ENCODE assay signal across 46 mouse cellular contexts in genomic region chr16:22847686-22848085, GRCm38 (mm10). TPM values are rescaled to one million over a fixed set of nuclear protein-coding genes. Genes with fewer than 3 reads are reported as not detected.
"Had no signal": no experiment of that assay in that cellular context is flagged by ENCODE, and none has a peak within 500 bp of the region (broad histone marks: within the 10 kb centered on the region; RNA-seq: fewer than 3 reads in every experiment).

No protein-coding gene starts in this region.

- H3K4me2 ChIP-seq: limb, embryonic 12.5 days; limb, embryonic 13.5 days; limb, embryonic 15.5 days; liver, embryonic 11.5 days; liver, embryonic 12.5 days; liver, embryonic 13.5 days; liver, embryonic 15.5 days; lung, embryonic 14.5 days; lung, embryonic 15.5 days; midbrain, embryonic 11.5 days; midbrain, embryonic 12.5 days; midbrain, embryonic 13.5 days; midbrain, embryonic 15.5 days; neural tube, embryonic 12.5 days had no signal

- H3K27ac ChIP-seq: limb, embryonic 10.5 days; limb, embryonic 12.5 days; limb, embryonic 13.5 days; limb, embryonic 15.5 days; liver, embryonic 12.5 days; liver, embryonic 13.5 days; liver, embryonic 14.5 days; liver, embryonic 15.5 days; lung, embryonic 15.5 days; macrophage; midbrain, embryonic 10.5 days; midbrain, embryonic 12.5 days; midbrain, embryonic 13.5 days; midbrain, embryonic 15.5 days; neural tube, embryonic 12.5 days had no signal

- H3K27me3 ChIP-seq: limb, embryonic 12.5 days; limb, embryonic 13.5 days; limb, embryonic 15.5 days; liver, embryonic 12.5 days; liver, embryonic 13.5 days; liver, embryonic 15.5 days; lung, embryonic 15.5 days; megakaryocyte, embryonic 14.5 days; midbrain, embryonic 12.5 days; midbrain, embryonic 13.5 days; midbrain, embryonic 15.5 days; neural tube, embryonic 12.5 days had no signal

- ATAC-seq: liver, embryonic 12.5 days; liver, postnatal 0 days; lung, postnatal 0 days; midbrain, embryonic 13.5 days; midbrain, embryonic 15.5 days; midbrain, embryonic 16.5 days had no signal

- H3K4me1 ChIP-seq: neural tube, embryonic 12.5 days had no signal

- H3K9me3 ChIP-seq: limb, embryonic 10.5 days; limb, embryonic 12.5 days; limb, embryonic 13.5 days; limb, embryonic 15.5 days; liver, embryonic 12.5 days; liver, embryonic 13.5 days; liver, embryonic 15.5 days; lung, embryonic 15.5 days; megakaryocyte, embryonic 14.5 days; midbrain, embryonic 10.5 days; midbrain, embryonic 12.5 days; midbrain, embryonic 13.5 days; midbrain, embryonic 15.5 days; neural tube, embryonic 12.5 days had no signal

- H3K36me3 ChIP-seq: limb, embryonic 10.5 days; limb, embryonic 12.5 days; limb, embryonic 13.5 days; limb, embryonic 15.5 days; lung, embryonic 15.5 days; midbrain, embryonic 12.5 days; midbrain, embryonic 13.5 days; midbrain, embryonic 15.5 days; neural tube, embryonic 12.5 days had no signal

- DNase-seq: left cerebral cortex, postnatal 4 days; liver; liver, embryonic 13.5 days; liver, postnatal 0 days; lung, adult 18-20 months; lung, adult 2 months; lung, embryonic 14.5 days; lung, postnatal 10 days; lung, postnatal 14 days; lung, postnatal 36 days; lung, postnatal 4 days; midbrain, embryonic 14.5 days had no signal

- H3K9ac ChIP-seq: limb, embryonic 12.5 days; limb, embryonic 13.5 days; limb, embryonic 15.5 days; liver, embryonic 12.5 days; liver, embryonic 13.5 days; liver, embryonic 14.5 days; liver, embryonic 15.5 days; liver, postnatal 0 days; lung, embryonic 14.5 days; lung, embryonic 15.5 days; midbrain, embryonic 12.5 days; midbrain, embryonic 13.5 days; midbrain, embryonic 15.5 days; neural tube, embryonic 12.5 days had no signal

- H3K4me3 ChIP-seq: limb, embryonic 10.5 days; limb, embryonic 12.5 days; limb, embryonic 13.5 days; limb, embryonic 15.5 days; liver, embryonic 12.5 days; liver, embryonic 13.5 days; liver, embryonic 15.5 days; lung, embryonic 15.5 days; megakaryocyte, embryonic 14.5 days; midbrain, embryonic 10.5 days; midbrain, embryonic 12.5 days; midbrain, embryonic 13.5 days; midbrain, embryonic 15.5 days; myocyte; neural tube, embryonic 12.5 days had no signal

RNA-seq across cellular contexts. Expression of gene Crygs, which starts 36.3 kb away (rescaled TPM):
- total RNA-seq: left cerebral cortex, postnatal 10 days; left cerebral cortex, postnatal 14 days; left cerebral cortex, postnatal 36 days; left cerebral cortex, postnatal 4 days; liver, adult 2 months; megakaryocyte progenitor cell, adult 5-6 weeks; megakaryocyte-erythroid progenitor cell, adult 5-6 weeks; midbrain, postnatal 0 days; monocyte, adult 5-6 weeks had no signal
- polyA plus RNA-seq: limb, embryonic 10.5 days; limb, embryonic 11.5 days; limb, embryonic 12.5 days; limb, embryonic 13.5 days; limb, embryonic 14.5 days; limb, embryonic 15.5 days; liver, embryonic 11.5 days; liver, embryonic 14.5 days; liver, embryonic 16.5 days; liver, postnatal 0 days; lung, adult 2 months; lung, embryonic 14.5 days; lung, embryonic 15.5 days; lung, embryonic 16.5 days; lung, postnatal 0 days; macrophage; midbrain, embryonic 12.5 days; midbrain, embryonic 13.5 days; midbrain, embryonic 15.5 days; midbrain, embryonic 16.5 days; midbrain, postnatal 0 days; myocyte; neural tube, embryonic 11.5 days; neural tube, embryonic 12.5 days had no signal

RNA-seq across cellular contexts. Expression of gene Ahsg, which starts 43.4 kb away (rescaled TPM):
- total RNA-seq: left cerebral cortex, postnatal 10 days; left cerebral cortex, postnatal 14 days; left cerebral cortex, postnatal 25 days; left cerebral cortex, postnatal 36 days; left cerebral cortex, postnatal 4 days; megakaryocyte progenitor cell, adult 5-6 weeks; megakaryocyte-erythroid progenitor cell, adult 5-6 weeks; midbrain, postnatal 0 days; monocyte, adult 5-6 weeks had no signal
- polyA plus RNA-seq: limb, embryonic 10.5 days; limb, embryonic 11.5 days; limb, embryonic 13.5 days; macrophage; midbrain, embryonic 10.5 days; midbrain, embryonic 12.5 days; midbrain, embryonic 14.5 days; midbrain, embryonic 15.5 days; midbrain, embryonic 16.5 days; myocyte; neural tube, embryonic 11.5 days had no signal
